Mouse (Mus musculus) lung, embryonic 14.5 days (tissue): ENCODE measurements around the gene Sf3a2. TPM values are rescaled to one million over a fixed set of nuclear protein-coding genes. Genes with fewer than 3 reads are reported as not detected.

Source experiments
- ATAC-seq: fragments of 200-750 bp; cut with Nextera tagmentation; 2 replicates; pipeline ENCODE4 v1.8.0; 2017; ENCODE audit warnings: mild to moderate bottlenecking, moderate TSS enrichment, moderate library complexity; ENCODE audit not compliant: insufficient read depth
- DNase-seq: peaks from one replicate; pipeline ENCODE4 v3.0.0-alpha.2; 2015
- H3K27ac ChIP-seq: fragments of 300-500 bp; sonication (generic); 2 replicates; pipeline ENCODE4 v1.5.1; 2014; ENCODE audit warnings: low read depth, mild to moderate bottlenecking, moderate library complexity
- H3K27me3 ChIP-seq: fragments of 300-500 bp; sonication (generic); 2 replicates; pipeline ENCODE4 v1.6.1; 2014; ENCODE audit warnings: low read length, control low read depth; ENCODE audit not compliant: insufficient read depth
- H3K36me3 ChIP-seq: fragments of 300-500 bp; sonication (generic); 2 replicates; pipeline ENCODE4 v1.6.1; 2014; ENCODE audit warnings: control low read depth; ENCODE audit not compliant: insufficient read depth
- H3K4me1 ChIP-seq: fragments of 300-500 bp; sonication (generic); 2 replicates; pipeline ENCODE4 v1.6.1; 2014; ENCODE audit warnings: antibody characterized with exemption, control low read depth; ENCODE audit not compliant: insufficient read depth
- H3K4me2 ChIP-seq: fragments of 300-500 bp; sonication (generic); 2 replicates; pipeline ENCODE4 v1.6.1; 2014; ENCODE audit warnings: mild to moderate bottlenecking
- H3K4me3 ChIP-seq: fragments of 300-500 bp; sonication (generic); 2 replicates; pipeline ENCODE4 v1.5.1; 2014; ENCODE audit warnings: low read depth, low read length
- H3K9ac ChIP-seq: fragments of 300-500 bp; sonication (generic); 2 replicates; pipeline ENCODE4 v1.6.1; 2014
- H3K9me3 ChIP-seq: fragments of 300-500 bp; sonication (generic); 2 replicates; pipeline ENCODE4 v1.6.1; 2016; ENCODE audit warnings: low read depth, low read length, control low read depth
- CTCF ChIP-seq: IDR thresholded peaks from 2 replicates; pipeline ENCODE4 v1.5.1; 2016; ENCODE audit warnings: antibody characterized with exemption, low read depth
- WGBS: fragments of 180-500 bp; shearing (Covaris S2); extraction: QIAGEN DNeasy Blood & Tissue Kit; methylation state at CpG from one replicate; pipeline ENCODE4 v1.1.7; 2014; 5-methylcytosine and 5-hydroxymethylcytosine counted together
- polyA plus RNA-seq: library from polyadenylated mRNA; unstranded; fragments of >200 nt; fragmentation: Nextera tagmentation; extraction: Ambion mirVana; gene quantifications from 2 replicates; pipeline ENCODE4 v1.2.1, GENCODE M21; 2014

The Sf3a2 gene
- 97.2 and 98.4 TPM in 2 replicates for polyA plus RNA-seq

DNA sequence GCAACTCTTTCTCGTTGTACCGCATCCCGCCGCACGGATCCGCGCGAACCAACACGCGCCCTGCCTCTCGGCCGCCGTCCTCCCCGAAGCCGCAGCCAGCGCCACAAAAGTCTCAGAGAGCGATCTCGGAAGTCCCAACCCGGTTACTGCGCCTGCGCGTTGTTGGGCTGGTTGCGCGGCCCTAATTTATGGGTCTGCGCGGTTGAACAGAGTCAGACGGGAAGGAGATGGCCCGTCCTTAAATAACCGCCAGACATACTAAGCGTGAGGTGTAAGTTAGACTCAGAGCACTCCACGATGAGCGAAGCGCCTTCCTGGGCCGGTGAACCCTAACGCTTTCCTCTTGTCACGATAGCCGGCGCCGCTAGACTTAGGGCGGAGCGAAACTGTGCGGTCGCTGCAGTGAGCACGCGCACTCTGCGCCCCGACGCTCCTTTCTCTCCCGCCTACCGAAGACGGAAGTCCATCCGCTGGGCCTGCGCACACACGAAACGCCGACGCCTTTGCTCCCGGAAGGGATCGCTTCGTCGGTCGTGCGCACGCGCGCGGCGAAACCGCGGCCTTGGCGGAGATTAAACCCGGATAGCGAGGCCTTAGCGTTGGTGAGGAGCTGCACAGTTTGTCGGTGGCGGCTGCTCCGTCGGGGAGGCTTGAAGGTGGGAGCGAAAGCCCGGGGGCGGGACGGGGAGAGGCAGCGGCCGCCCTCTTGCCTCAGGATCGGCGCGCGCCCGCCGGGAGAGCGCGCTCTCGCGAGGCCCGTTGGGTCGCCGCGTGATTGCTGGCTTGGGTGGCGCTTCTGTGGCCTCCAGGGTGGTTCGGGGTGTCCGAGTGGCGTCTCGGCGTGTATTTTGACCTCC lies at the start of gene Sf3a2, which contains the start of gene Plekhj1:
Gene Sf3a2 (plus strand): TSS at position 49 of the 857 bp plus-strand sequence.
Gene Plekhj1 (minus strand): TSS at position 477 of the 857 bp plus-strand sequence.
- Histone ChIP-seq H3K9ac (peak within 1 kb of the TSS; percentile 99), H3K4me3 (peak within 1 kb of the TSS; percentile 93), H3K4me2 (peak within 1 kb of the TSS; percentile 84), H3K27ac (peak within 1 kb of the TSS; percentile 97), H3K9me3 (no peaks in the 10 kb centered on the region), H3K36me3 (peaks cover 62% of the 10 kb centered on the region), H3K4me1 (peaks cover 12% of the 10 kb centered on the region; the same call in 1 of the 2 replicates), H3K27me3 (no peaks in the 10 kb centered on the region)
- WGBS, result under 1% methylated on average over 103 of the region's 104 CpGs
- ATAC-seq, result peak; percentile 92
- DNase-seq, result peak; percentile 99
- 0 out of 2 replicates have a peak, but pooled peaks have one; percentile 1 for TF ChIP-seq CTCF

DNA sequence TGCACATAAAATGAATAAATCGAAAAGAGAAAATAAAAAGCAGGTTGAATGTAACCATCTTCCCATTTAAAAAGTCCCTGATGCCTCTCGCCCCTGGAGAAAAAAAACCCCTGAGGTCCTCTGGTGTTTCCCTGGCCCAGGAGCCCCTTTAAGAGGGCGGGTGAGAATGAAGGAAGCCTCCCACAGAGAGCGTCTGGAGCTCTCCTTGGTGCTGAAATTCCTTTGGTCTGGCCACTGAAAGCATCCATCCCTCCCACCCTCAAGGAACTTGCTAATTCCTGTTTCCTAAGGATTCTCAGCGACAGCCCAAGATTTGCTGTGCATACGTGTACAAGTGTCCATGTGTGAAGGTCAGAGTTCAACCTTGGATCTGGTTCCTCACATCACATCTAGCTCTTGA lies 49.4 kb upstream of the Sf3a2 start:
- Histone ChIP-seq H3K4me2 (no peak overlapping the region), H3K4me1 (peaks cover 3% of the 10 kb centered on the region; the same call in 1 of the 2 replicates), H3K27ac (no peak overlapping the region), H3K9me3 (no peaks in the 10 kb centered on the region), H3K36me3 (no peaks in the 10 kb centered on the region), H3K27me3 (no peaks in the 10 kb centered on the region), H3K4me3 (no peak overlapping the region), H3K9ac (no peak overlapping the region)
- ATAC-seq (no peak), DNase-seq (peak; percentile 96)
- WGBS, result 4% methylated on average over 6 of the region's 6 CpGs
- no peak for TF ChIP-seq CTCF

DNA sequence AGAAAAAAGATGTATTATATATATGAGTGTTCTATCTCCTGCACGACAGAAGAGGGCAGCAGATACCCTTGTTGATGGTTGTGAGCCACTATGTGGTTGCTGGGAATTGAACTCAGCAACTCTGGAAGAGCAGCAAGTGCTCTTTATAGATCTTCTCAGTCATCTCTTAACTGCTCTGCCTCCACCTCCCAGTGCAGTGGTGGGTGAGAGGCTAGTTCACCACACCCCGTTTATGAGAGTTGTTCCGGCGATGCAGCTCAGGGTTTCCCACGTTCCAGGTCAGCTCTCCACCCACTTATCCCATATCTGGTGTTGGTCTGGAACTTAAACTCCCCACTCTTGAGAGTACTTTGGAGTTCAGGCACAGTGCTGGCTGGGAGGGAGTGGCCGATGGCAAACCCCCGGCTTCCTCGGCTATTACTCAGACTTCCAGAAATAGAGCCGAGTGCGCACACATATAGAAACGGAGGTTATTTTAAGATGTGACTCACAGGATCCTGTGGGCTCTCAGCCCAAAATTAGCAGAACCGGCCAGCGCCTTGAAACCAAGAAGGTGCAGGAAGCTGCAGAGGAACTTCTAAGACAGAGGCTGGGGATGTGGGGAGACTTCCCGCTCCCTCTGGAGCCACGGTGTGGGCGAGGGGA lies 46.7 kb upstream of the Sf3a2 start:
- TF ChIP-seq CTCF, result peak; percentile 44
- Histone ChIP-seq H3K9me3 (no peaks in the 10 kb centered on the region), H3K4me1 (peaks cover 8% of the 10 kb centered on the region), H3K36me3 (no peaks in the 10 kb centered on the region), H3K4me2 (peak overlapping the region; percentile 53), H3K27ac (peak overlapping the region; percentile 77), H3K27me3 (no peaks in the 10 kb centered on the region), H3K4me3 (peak overlapping the region; percentile 20; the same call in 1 of the 2 replicates), H3K9ac (peak overlapping the region; percentile 9; the same call in 1 of the 2 replicates)
- 0 out of 2 replicates have a peak, but pooled peaks have one; percentile 13 for ATAC-seq
- peak; percentile 70 for DNase-seq
- 13% methylated on average over 16 of the region's 16 CpGs for WGBS

DNA sequence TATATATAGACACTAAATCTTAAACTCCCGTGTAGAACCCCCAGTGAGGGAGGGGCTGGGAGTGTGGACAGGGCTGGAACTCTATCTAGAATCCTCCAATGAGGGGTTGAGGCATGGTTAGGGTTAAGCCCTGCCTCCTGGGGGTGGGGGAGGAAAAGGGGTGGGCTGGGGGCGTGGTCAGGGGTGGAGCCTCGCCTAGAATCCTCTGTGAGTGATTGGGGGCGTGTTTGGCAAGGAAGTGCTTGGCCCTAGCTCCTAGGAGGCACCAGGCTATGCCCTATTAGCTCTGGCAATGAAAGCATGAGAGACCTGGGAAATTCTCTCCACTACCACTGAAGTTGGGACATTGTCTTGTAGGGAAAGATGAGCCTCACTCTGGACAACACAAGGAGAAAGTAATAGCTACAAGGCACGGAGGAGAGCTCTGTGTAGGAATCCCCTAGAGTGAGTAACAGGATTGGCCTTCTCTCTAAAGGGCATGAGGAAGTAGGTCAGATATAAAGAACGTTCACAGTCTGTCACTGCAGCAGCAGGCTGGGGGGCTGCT lies 45.8 kb upstream of the Sf3a2 start:
- 7% methylated on average over 6 of the region's 6 CpGs for WGBS
- peak; percentile 60 for ATAC-seq
- peaks cover 16% of the 10 kb centered on the region for H3K4me1 ChIP-seq
- H3K4me2 ChIP-seq, result peak overlapping the region; percentile 53
- H3K27ac ChIP-seq, result peak overlapping the region; percentile 77
- H3K9me3 ChIP-seq, result no peaks in the 10 kb centered on the region
- peak overlapping the region; percentile 20 for H3K4me3 ChIP-seq
- peak; percentile 81 for DNase-seq
- 0 out of 2 replicates have a peak overlapping the region, but pooled peaks have one; percentile 9 for H3K9ac ChIP-seq
- H3K36me3 ChIP-seq, result no peaks in the 10 kb centered on the region
- no peaks in the 10 kb centered on the region for H3K27me3 ChIP-seq
- TF ChIP-seq CTCF, result no peak

DNA sequence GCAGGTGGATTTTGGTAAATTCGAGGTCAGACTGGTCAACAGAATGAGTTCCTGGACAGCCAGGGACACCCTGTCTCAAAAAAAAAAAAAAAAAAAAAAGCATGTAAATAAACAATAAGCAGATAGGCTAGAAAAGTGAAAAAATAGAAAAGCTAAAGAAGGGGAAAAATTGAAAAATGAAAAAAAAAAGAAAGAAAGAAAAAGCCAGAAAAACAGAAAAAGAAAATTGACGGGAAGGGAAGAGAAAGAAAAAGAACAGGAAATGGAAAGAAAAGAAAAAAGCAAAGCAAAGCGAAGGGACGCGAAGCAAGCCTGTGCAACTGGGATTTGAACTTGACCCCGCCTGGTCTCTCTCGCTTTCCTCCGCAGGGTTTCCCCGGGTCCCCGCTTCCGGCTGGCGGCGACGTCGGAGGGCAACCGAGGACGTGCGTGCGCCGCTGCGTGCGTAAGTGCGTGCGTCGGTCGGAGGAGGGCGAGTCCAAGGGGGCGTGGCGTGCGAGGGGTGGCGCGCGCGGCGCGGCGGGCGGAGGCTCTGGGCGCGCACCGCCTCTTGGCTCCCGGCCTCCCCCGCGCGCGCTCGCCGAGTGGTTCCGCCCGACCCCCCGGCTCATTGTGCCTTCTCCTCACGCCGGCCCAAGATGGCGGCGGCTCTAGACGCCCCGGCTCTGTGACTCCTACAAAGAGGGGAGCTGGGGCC lies 43.3 kb upstream of the Sf3a2 start, which contains the start of gene Dot1l:
Gene Dot1l (plus strand): TSS at position 613 of the 697 bp plus-strand sequence.
- H3K27ac ChIP-seq, result peak within 1 kb of the TSS; percentile 86
- no peaks in the 10 kb centered on the region for H3K9me3 ChIP-seq
- H3K9ac ChIP-seq, result peak within 1 kb of the TSS; percentile 92
- ATAC-seq (peak; percentile 87), DNase-seq (peak; percentile 99)
- peak within 1 kb of the TSS; percentile 98 for H3K4me3 ChIP-seq
- under 1% methylated on average over 55 of the region's 57 CpGs for WGBS
- no peaks in the 10 kb centered on the region for H3K27me3 ChIP-seq
- peaks cover 20% of the 10 kb centered on the region for H3K4me1 ChIP-seq
- no peaks in the 10 kb centered on the region for H3K36me3 ChIP-seq
- no peak for TF ChIP-seq CTCF
- peak within 1 kb of the TSS; percentile 99 for H3K4me2 ChIP-seq

DNA sequence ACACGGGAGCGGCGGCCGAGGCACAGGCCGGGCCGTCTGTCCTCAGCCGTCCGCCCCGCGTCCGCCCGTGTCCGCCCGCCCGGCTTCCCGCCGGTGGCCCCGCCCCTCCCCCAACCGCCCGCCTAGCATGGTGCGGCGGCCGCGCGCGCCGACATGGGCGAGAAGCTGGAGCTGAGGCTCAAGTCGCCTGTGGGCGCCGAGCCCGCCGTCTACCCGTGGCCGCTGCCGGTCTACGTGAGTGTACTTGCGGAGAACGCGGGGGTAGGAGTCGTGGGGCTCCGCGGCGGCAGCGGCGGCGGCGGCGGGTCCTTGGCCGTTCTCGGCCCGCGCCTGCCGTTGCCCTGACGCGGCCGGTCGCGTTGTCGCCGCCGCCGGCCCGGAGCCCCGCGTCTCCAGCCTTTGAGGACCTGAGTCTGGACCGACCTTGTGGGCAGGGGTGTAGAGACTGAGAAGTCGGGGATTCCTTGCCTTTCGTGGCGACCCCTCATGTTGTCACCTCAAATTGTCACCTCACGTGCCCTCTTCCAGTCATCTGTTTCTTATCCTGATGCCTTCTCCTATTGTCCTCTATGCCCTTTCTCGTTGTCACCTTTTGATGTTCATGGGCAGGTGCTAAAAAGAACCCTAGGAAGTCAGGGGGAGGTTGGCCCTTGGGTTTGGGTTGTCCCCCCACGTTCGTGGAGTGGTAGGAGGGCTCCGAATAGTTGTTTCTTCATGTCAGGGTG lies 42.5 kb upstream of the Sf3a2 start:
- no peak for TF ChIP-seq CTCF
- Histone ChIP-seq H3K27me3 (no peaks in the 10 kb centered on the region), H3K27ac (peak overlapping the region; percentile 86), H3K4me3 (peak overlapping the region; percentile 98), H3K36me3 (no peaks in the 10 kb centered on the region), H3K9me3 (no peaks in the 10 kb centered on the region), H3K4me2 (peak overlapping the region; percentile 99), H3K9ac (peak overlapping the region; percentile 92), H3K4me1 (peaks cover 20% of the 10 kb centered on the region)
- no peak for DNase-seq
- WGBS, result under 1% methylated on average over 60 of the region's 75 CpGs
- ATAC-seq, result no peak
